Mouse (Mus musculus): ENCODE measurements around the gene Commd8. TPM values are rescaled to one million over a fixed set of nuclear protein-coding genes. Genes with fewer than 3 reads are reported as not detected.

The Commd8 gene
- polyA plus RNA-seq (2015; fragmentation: Nextera tagmentation; extraction: Ambion mirVana): 140 and 161 TPM in 2 replicates

GRCm38 (mm10) chr5:72167594-72168284, at the start of gene Commd8:
Gene Commd8 (minus strand): TSS chr5:72168189.
- H3K9me3 ChIP-seq (ENCODE audit: control insufficient read depth, low read length): no peaks in the 10 kb centered on the region
- peak within 1 kb of the TSS; percentile 82 for H3K27ac ChIP-seq (ENCODE audit: low read depth, low read length)
- no peaks in the 10 kb centered on the region for H3K27me3 ChIP-seq (replicated peaks; ENCODE audit: control insufficient read depth, insufficient read depth, low read length)
- peaks cover 10% of the 10 kb centered on the region for H3K4me1 ChIP-seq (ENCODE audit: control insufficient read depth, insufficient read depth, low read depth, low read length)
- H3K4me2 ChIP-seq (ENCODE audit: low read length): peak within 1 kb of the TSS; percentile 89
- H3K4me3 ChIP-seq (ENCODE audit: low read length): peak within 1 kb of the TSS; percentile 87
- H3K9ac ChIP-seq (ENCODE audit: low read depth, low read length): peak within 1 kb of the TSS; percentile 86
- WGBS: under 1% methylated on average over 38 of the region's 38 CpGs
- no peaks in the 10 kb centered on the region for H3K36me3 ChIP-seq (ENCODE audit: control insufficient read depth, insufficient read depth, low read length)
- peak; percentile 94 for ATAC-seq

- H3K36me3 ChIP-seq (ENCODE audit: control insufficient read depth, insufficient read depth, low read length): no peaks in the 10 kb centered on the region
- H3K9me3 ChIP-seq (ENCODE audit: control insufficient read depth, low read length): no peaks in the 10 kb centered on the region
- no peak overlapping the region for H3K4me3 ChIP-seq (ENCODE audit: low read length)
- no peak overlapping the region for H3K4me2 ChIP-seq (ENCODE audit: low read length)
- H3K27me3 ChIP-seq (replicated peaks; ENCODE audit: control insufficient read depth, insufficient read depth, low read length): no peaks in the 10 kb centered on the region
- WGBS: 87% methylated on average over 18 of the region's 18 CpGs
- no peak overlapping the region for H3K9ac ChIP-seq (ENCODE audit: low read depth, low read length)
- no peaks in the 10 kb centered on the region for H3K4me1 ChIP-seq (ENCODE audit: control insufficient read depth, insufficient read depth, low read depth, low read length)
- ATAC-seq: no peak
- H3K27ac ChIP-seq (ENCODE audit: low read depth, low read length): no peak overlapping the region
These were observed 43.8 kb upstream of the Commd8 start for GRCm38 (mm10) chr5:72211741-72212140.

GRCm38 (mm10) chr5:72210812-72211139, 42.8 kb upstream of the Commd8 start:
- no peaks in the 10 kb centered on the region for H3K4me1 ChIP-seq (ENCODE audit: control insufficient read depth, insufficient read depth, low read depth, low read length)
- H3K4me3 ChIP-seq (ENCODE audit: low read length): no peak overlapping the region
- no peak overlapping the region for H3K9ac ChIP-seq (ENCODE audit: low read depth, low read length)
- no peak overlapping the region for H3K27ac ChIP-seq (ENCODE audit: low read depth, low read length)
- no peak overlapping the region for H3K4me2 ChIP-seq (ENCODE audit: low read length)
- ATAC-seq: peak; percentile 34; the same call in 1 of the 2 replicates
- no peaks in the 10 kb centered on the region for H3K36me3 ChIP-seq (ENCODE audit: control insufficient read depth, insufficient read depth, low read length)
- WGBS: 63% methylated on average over 5 of the region's 5 CpGs
- no peaks in the 10 kb centered on the region for H3K27me3 ChIP-seq (replicated peaks; ENCODE audit: control insufficient read depth, insufficient read depth, low read length)
- H3K9me3 ChIP-seq (ENCODE audit: control insufficient read depth, low read length): no peaks in the 10 kb centered on the region

GRCm38 (mm10) chr5:72210123-72210811, 42.3 kb upstream of the Commd8 start:
- Histone ChIP-seq H3K27ac (ENCODE audit: low read depth, low read length) (no peak overlapping the region), H3K4me2 (ENCODE audit: low read length) (no peak overlapping the region), H3K4me1 (ENCODE audit: control insufficient read depth, insufficient read depth, low read depth, low read length) (no peaks in the 10 kb centered on the region), H3K9ac (ENCODE audit: low read depth, low read length) (no peak overlapping the region), H3K27me3 (replicated peaks; ENCODE audit: control insufficient read depth, insufficient read depth, low read length) (no peaks in the 10 kb centered on the region), H3K36me3 (ENCODE audit: control insufficient read depth, insufficient read depth, low read length) (no peaks in the 10 kb centered on the region), H3K4me3 (ENCODE audit: low read length) (no peak overlapping the region), H3K9me3 (ENCODE audit: control insufficient read depth, low read length) (no peaks in the 10 kb centered on the region)
- peak; percentile 11; the same call in 1 of the 2 replicates for ATAC-seq
- 70% methylated on average over 13 of the region's 13 CpGs for WGBS

GRCm38 (mm10) chr5:72208515-72208914, 40.5 kb upstream of the Commd8 start:
- Histone ChIP-seq H3K27me3 (replicated peaks; ENCODE audit: control insufficient read depth, insufficient read depth, low read length) (no peaks in the 10 kb centered on the region), H3K4me3 (ENCODE audit: low read length) (no peak overlapping the region), H3K9me3 (ENCODE audit: control insufficient read depth, low read length) (no peaks in the 10 kb centered on the region), H3K4me2 (ENCODE audit: low read length) (no peak overlapping the region), H3K4me1 (ENCODE audit: control insufficient read depth, insufficient read depth, low read depth, low read length) (peaks cover 3% of the 10 kb centered on the region; the same call in 1 of the 2 replicates), H3K27ac (ENCODE audit: low read depth, low read length) (no peak overlapping the region), H3K36me3 (ENCODE audit: control insufficient read depth, insufficient read depth, low read length) (no peaks in the 10 kb centered on the region), H3K9ac (ENCODE audit: low read depth, low read length) (no peak overlapping the region)
- ATAC-seq: no peak
- 89% methylated on average over 1 of the region's 1 CpGs for WGBS

GRCm38 (mm10) chr5:72205271-72205670, 37.3 kb upstream of the Commd8 start:
- WGBS: 93% methylated on average over 5 of the region's 5 CpGs
- no peak overlapping the region for H3K4me2 ChIP-seq (ENCODE audit: low read length)
- no peak overlapping the region for H3K27ac ChIP-seq (ENCODE audit: low read depth, low read length)
- H3K4me1 ChIP-seq (ENCODE audit: control insufficient read depth, insufficient read depth, low read depth, low read length): peaks cover 3% of the 10 kb centered on the region
- H3K9ac ChIP-seq (ENCODE audit: low read depth, low read length): no peak overlapping the region
- no peak overlapping the region for H3K4me3 ChIP-seq (ENCODE audit: low read length)
- no peaks in the 10 kb centered on the region for H3K36me3 ChIP-seq (ENCODE audit: control insufficient read depth, insufficient read depth, low read length)
- H3K9me3 ChIP-seq (ENCODE audit: control insufficient read depth, low read length): no peaks in the 10 kb centered on the region
- ATAC-seq: no peak
- H3K27me3 ChIP-seq (replicated peaks; ENCODE audit: control insufficient read depth, insufficient read depth, low read length): no peaks in the 10 kb centered on the region

GRCm38 (mm10) chr5:72204507-72204906, 36.5 kb upstream of the Commd8 start:
- Histone ChIP-seq H3K4me3 (ENCODE audit: low read length) (no peak overlapping the region), H3K36me3 (ENCODE audit: control insufficient read depth, insufficient read depth, low read length) (no peaks in the 10 kb centered on the region), H3K9ac (ENCODE audit: low read depth, low read length) (no peak overlapping the region), H3K27ac (ENCODE audit: low read depth, low read length) (no peak overlapping the region), H3K4me2 (ENCODE audit: low read length) (no peak overlapping the region), H3K27me3 (replicated peaks; ENCODE audit: control insufficient read depth, insufficient read depth, low read length) (no peaks in the 10 kb centered on the region), H3K9me3 (ENCODE audit: control insufficient read depth, low read length) (no peaks in the 10 kb centered on the region), H3K4me1 (ENCODE audit: control insufficient read depth, insufficient read depth, low read depth, low read length) (peaks cover 3% of the 10 kb centered on the region)
- no peak for ATAC-seq
- WGBS: 87% methylated on average over 2 of the region's 2 CpGs

- 10% methylated on average over 10 of the region's 10 CpGs for WGBS
- ATAC-seq: peak; percentile 19; the same call in 1 of the 2 replicates
These were observed 35.7 kb upstream of the Commd8 start for GRCm38 (mm10) chr5:72203734-72204073.

GRCm38 (mm10) chr5:72203028-72203733, 35.2 kb upstream of the Commd8 start:
- ATAC-seq: peak; percentile 98
- no peaks in the 10 kb centered on the region for H3K27me3 ChIP-seq (replicated peaks; ENCODE audit: control insufficient read depth, insufficient read depth, low read length)
- peak overlapping the region; percentile 75 for H3K4me3 ChIP-seq (ENCODE audit: low read length)
- H3K9ac ChIP-seq (ENCODE audit: low read depth, low read length): peak overlapping the region; percentile 75
- peak overlapping the region; percentile 59 for H3K27ac ChIP-seq (ENCODE audit: low read depth, low read length)
- peaks cover 3% of the 10 kb centered on the region for H3K4me1 ChIP-seq (ENCODE audit: control insufficient read depth, insufficient read depth, low read depth, low read length)
- under 1% methylated on average over 32 of the region's 32 CpGs for WGBS
- peak overlapping the region; percentile 96 for H3K4me2 ChIP-seq (ENCODE audit: low read length)
- H3K9me3 ChIP-seq (ENCODE audit: control insufficient read depth, low read length): no peaks in the 10 kb centered on the region
- no peaks in the 10 kb centered on the region for H3K36me3 ChIP-seq (ENCODE audit: control insufficient read depth, insufficient read depth, low read length)

More at GRCm38 (mm10) chr5:72203734-72204073, 35.7 kb upstream of the Commd8 start:
- Histone ChIP-seq H3K4me1 (ENCODE audit: control insufficient read depth, insufficient read depth, low read depth, low read length) (peaks cover 3% of the 10 kb centered on the region), H3K4me2 (ENCODE audit: low read length) (peak overlapping the region; percentile 96), H3K9me3 (ENCODE audit: control insufficient read depth, low read length) (no peaks in the 10 kb centered on the region), H3K36me3 (ENCODE audit: control insufficient read depth, insufficient read depth, low read length) (no peaks in the 10 kb centered on the region), H3K27me3 (replicated peaks; ENCODE audit: control insufficient read depth, insufficient read depth, low read length) (no peaks in the 10 kb centered on the region), H3K27ac (ENCODE audit: low read depth, low read length) (no peak overlapping the region; the same call in none of the 2 replicates), H3K4me3 (ENCODE audit: low read length) (peak overlapping the region; percentile 75), H3K9ac (ENCODE audit: low read depth, low read length) (peak overlapping the region; percentile 75)

Data from hindbrain, embryonic 16.5 days (tissue).